Mouse (Mus musculus) cerebellum, postnatal 4 days (tissue): ENCODE data around the gene Eps15.

Experiments used
- DNase-seq, 2 experiments: peaks; one replicate each; pipeline ENCODE4 v3.0.0; 2022; ENCODE audit warnings: low spot score in 2 of 2, mixed read lengths in 1 of 2

The Eps15 gene

DNA sequence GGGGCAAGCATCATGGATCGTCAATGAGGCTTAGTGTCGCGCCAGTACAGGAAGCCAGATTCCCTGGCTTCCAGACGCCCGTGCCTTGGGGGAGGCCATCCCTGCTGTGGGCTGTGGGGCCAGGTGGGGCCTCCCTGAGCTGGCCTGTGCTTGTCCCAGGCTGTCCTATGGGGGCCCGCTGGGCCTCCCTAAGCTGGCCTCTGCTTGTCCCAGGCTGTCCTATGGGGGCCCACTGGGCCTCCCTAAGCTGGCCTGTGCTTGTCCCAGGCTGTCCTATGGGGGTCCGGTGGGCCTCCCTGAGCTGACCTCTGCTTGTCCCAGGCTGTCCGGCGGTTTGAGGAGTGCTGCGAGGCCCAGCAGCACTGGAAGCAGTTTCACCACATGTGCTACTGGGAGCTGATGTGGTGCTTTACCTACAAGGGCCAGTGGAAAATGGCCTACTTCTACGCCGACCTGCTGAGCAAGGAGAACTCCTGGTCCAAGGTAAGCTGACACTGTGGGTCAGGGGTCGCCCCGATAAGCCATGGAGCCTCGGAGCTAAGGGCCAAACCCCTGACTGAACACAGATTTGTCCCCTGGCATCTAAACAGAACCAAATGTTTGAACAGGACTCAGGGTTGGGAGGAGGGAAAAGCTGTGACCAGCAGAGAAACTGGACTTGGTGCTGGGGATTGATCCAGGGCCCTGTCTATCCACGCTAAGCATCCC, 152.8 kb downstream of the Eps15 start:
- no peak for DNase-seq

DNA sequence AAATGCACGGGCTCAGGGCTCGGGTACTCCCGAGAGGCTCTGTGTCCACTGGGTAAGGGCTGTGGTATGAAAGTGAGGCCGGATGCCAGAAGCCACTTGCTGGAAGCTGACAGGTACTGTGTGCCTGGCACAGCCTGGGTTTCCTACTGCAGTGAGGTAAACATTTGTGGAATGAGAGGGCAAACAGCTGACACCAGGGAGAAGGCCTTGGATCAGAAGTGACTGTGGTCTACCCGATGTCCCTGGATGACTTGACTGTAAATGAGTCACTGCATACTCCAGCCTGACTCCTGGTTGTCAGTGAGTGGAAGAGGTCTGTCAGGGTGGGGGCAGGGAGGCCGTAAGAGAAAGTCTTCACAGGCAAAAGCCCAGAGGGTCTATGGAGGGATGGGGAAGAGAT, 153.6 kb downstream of the Eps15 start:
- no peak for DNase-seq

DNA sequence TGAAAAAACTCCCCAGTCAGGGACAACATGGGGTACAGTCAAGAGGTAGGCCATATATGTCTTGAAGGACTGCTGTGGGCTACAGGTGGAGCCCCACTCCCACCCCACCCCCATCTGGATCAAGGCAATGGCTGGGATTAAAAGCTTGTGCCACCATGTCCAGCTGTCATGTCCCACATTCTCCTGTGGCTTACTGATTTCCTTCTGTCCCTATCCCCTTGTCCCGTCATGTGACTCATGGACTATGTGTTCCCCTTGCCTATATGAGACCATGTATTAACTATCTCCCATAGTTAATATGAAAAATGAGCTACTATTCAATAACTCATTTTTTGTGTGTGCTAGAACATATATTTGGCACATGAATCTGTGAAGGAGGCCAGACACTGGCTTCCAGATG, 154.2 kb downstream of the Eps15 start:
- DNase-seq: no peak
